Mouse (Mus musculus): ENCODE data around the gene Lipt2. TPM values are rescaled to one million over a fixed set of nuclear protein-coding genes. Genes with fewer than 3 reads are reported as not detected.
A peak's percentile ranks its signal among the peaks of the same experiment; 100 is the strongest.

Lipt2 gene
- polyA plus RNA-seq, 1 experiment, result 7.5 TPM

DNA sequence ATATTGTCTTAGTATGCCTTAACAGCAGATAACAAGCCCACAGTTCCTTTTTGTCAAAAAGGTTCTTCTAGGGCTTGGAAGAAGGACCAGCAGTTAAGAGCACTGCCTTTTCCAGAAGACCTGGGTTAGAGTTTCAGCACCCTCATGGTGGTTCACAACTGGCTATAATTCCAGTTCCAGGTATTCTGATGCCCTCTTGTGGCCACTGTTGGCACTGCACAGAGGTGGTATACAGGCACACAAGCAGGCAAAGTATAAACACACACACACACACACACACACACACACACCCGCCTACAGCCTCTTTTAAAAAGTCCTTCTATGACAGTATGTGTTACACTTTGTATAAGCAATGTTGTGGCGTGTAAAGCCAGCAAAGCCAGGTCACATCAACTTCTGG, 34.9 kb upstream of the Lipt2 start:
- Histone ChIP-seq H3K27me3 (ENCODE audit: control insufficient read depth, insufficient read depth, low read length) (no peaks in the 10 kb centered on the region), H3K4me3 (replicated peaks; ENCODE audit: insufficient read depth, low read depth, low read length) (no peak overlapping the region), H3K4me1 (ENCODE audit: control insufficient read depth, insufficient read depth, low read length) (no peaks in the 10 kb centered on the region), H3K27ac (ENCODE audit: insufficient read depth, low read length) (no peak overlapping the region)
- DNase-seq, result peak; percentile 14 to 30
- 74% methylated on average over 2 of the region's 2 CpGs for WGBS
- TF ChIP-seq POLR2A (IDR thresholded peaks at IDR 0.05; ENCODE audit: borderline replicate concordance, insufficient read depth, low read length), result no peak
- TF ChIP-seq CTCF (IDR thresholded peaks at IDR 0.05; ENCODE audit: borderline replicate concordance, insufficient read depth, low read depth, low read length), result peak; percentile 46

DNA sequence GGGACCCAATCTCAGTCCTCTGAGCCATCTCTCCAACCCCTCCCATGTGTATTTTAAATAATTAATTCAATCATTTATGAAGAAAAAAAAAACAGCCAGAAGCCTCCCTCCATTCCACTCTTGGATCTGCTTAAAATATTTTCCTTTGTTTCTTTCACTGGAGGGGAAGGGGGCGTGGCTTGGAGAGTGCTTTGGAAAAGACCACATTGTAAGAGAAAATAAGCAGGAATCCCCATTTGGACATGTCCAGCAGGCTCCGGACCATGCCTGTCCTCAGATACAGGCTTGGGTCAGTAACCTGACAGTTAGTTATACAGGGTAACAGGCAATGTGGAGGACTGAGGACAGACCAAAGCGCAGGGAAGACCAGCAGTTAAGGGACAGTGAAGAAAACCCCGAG, 33.9 kb upstream of the Lipt2 start:
- Histone ChIP-seq H3K4me1 (ENCODE audit: control insufficient read depth, insufficient read depth, low read length) (no peaks in the 10 kb centered on the region), H3K4me3 (replicated peaks; ENCODE audit: insufficient read depth, low read depth, low read length) (no peak overlapping the region), H3K27me3 (ENCODE audit: control insufficient read depth, insufficient read depth, low read length) (no peaks in the 10 kb centered on the region), H3K27ac (ENCODE audit: insufficient read depth, low read length) (no peak overlapping the region)
- DNase-seq, result no peak
- TF ChIP-seq CTCF (IDR thresholded peaks at IDR 0.05; ENCODE audit: borderline replicate concordance, insufficient read depth, low read depth, low read length), result no peak
- no peak for TF ChIP-seq POLR2A (IDR thresholded peaks at IDR 0.05; ENCODE audit: borderline replicate concordance, insufficient read depth, low read length)
- 68% methylated on average over 4 of the region's 4 CpGs for WGBS

DNA sequence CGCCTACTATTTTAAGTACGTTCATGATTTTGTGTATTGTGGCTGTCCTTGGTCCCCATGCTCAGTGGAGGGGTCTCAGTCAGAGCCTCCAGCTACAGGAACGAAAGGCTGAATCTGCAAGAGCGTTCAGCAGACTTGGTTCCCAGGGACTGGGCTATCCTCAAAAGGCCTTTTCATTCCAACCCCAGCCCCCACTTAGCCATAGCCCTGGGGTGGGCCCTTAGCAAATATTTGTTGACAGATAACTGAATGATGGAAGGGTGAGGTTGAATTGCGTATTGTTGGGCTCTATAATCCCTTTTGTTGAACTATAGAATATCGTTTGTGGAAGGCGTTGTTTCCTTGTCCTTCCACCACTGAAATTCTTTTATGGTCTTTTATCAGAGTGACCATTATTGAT, 32.6 kb upstream of the Lipt2 start:
- DNase-seq, result no peak
- 91% methylated on average over 7 of the region's 7 CpGs for WGBS

DNA sequence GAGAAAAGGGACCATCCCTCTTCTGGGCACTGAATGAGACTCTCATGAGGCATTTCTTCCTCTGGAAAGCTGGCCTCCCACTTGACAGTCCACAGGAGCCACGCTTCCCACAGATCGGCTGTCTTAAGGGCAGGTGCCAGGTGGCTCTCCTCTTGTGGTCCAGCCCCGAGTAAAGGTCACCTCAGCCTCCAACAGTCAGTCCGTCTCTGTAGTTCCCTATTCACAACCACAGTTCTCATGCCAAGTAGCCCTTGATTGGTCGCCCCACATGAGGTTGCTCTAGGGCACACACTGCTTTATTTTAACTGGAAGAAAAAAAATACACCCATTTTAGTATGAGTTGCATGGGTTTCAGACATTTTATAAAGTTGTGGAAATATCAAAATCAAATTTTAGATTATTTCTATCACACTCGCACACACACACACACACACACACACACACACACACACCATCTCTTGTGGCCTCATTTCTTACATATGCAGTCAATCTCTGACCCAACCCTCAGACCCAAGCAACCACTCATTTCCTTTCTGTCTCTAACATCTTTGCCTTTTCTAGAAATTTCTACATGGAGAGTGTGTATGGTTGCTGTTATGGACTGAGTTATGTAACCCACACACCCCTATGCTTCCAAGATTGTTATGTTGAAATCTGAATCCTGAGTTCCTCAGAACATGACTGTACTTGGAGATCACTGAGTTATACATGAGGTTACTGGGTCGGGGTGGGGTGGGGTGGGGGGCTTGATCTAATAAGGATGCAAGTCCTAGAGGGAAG, 30.6 kb upstream of the Lipt2 start:
- Histone ChIP-seq H3K27me3 (ENCODE audit: control insufficient read depth, insufficient read depth, low read length) (no peaks in the 10 kb centered on the region), H3K4me3 (replicated peaks; ENCODE audit: insufficient read depth, low read depth, low read length) (no peak overlapping the region), H3K27ac (ENCODE audit: insufficient read depth, low read length) (no peak overlapping the region), H3K4me1 (ENCODE audit: control insufficient read depth, insufficient read depth, low read length) (no peaks in the 10 kb centered on the region)
- no peak for TF ChIP-seq CTCF (IDR thresholded peaks at IDR 0.05; ENCODE audit: borderline replicate concordance, insufficient read depth, low read depth, low read length)
- TF ChIP-seq POLR2A (IDR thresholded peaks at IDR 0.05; ENCODE audit: borderline replicate concordance, insufficient read depth, low read length), result no peak
- DNase-seq, result no peak
- WGBS, result 74% methylated on average over 7 of the region's 7 CpGs

More for the DNA sequence above, 32.6 kb upstream of the Lipt2 start:
- TF ChIP-seq POLR2A (IDR thresholded peaks at IDR 0.05; ENCODE audit: borderline replicate concordance, insufficient read depth, low read length) (no peak), CTCF (IDR thresholded peaks at IDR 0.05; ENCODE audit: borderline replicate concordance, insufficient read depth, low read depth, low read length) (no peak)
- Histone ChIP-seq H3K4me1 (ENCODE audit: control insufficient read depth, insufficient read depth, low read length) (no peaks in the 10 kb centered on the region), H3K27me3 (ENCODE audit: control insufficient read depth, insufficient read depth, low read length) (no peaks in the 10 kb centered on the region), H3K4me3 (replicated peaks; ENCODE audit: insufficient read depth, low read depth, low read length) (no peak overlapping the region), H3K27ac (ENCODE audit: insufficient read depth, low read length) (no peak overlapping the region)

DNA sequence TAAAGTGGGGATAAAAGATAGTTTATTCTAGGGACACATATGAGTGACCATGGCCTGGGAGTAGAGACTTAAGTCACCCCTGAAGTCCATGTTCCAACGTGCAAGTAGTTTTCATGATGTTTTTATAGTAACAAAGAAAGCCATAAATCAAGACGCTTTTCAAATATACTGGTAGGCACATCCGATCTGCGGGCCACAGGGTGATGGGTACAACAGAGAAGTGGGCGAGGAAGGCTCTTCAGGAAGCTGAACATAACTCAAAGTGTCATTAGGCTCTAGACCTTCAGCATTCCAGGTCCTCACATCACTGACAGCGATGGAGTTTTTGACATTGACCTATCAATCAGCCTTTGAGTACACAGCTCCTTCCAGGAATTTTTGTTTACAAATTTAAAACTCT, 28.5 kb upstream of the Lipt2 start:
- no peaks in the 10 kb centered on the region for H3K4me1 ChIP-seq (ENCODE audit: control insufficient read depth, insufficient read depth, low read length)
- no peak for TF ChIP-seq CTCF (IDR thresholded peaks at IDR 0.05; ENCODE audit: borderline replicate concordance, insufficient read depth, low read depth, low read length)
- TF ChIP-seq POLR2A (IDR thresholded peaks at IDR 0.05; ENCODE audit: borderline replicate concordance, insufficient read depth, low read length), result no peak
- no peak overlapping the region for H3K27ac ChIP-seq (ENCODE audit: insufficient read depth, low read length)
- H3K4me3 ChIP-seq (replicated peaks; ENCODE audit: insufficient read depth, low read depth, low read length), result no peak overlapping the region
- WGBS, result 79% methylated on average over 6 of the region's 6 CpGs
- no peak for DNase-seq
- H3K27me3 ChIP-seq (ENCODE audit: control insufficient read depth, insufficient read depth, low read length), result no peaks in the 10 kb centered on the region

DNA sequence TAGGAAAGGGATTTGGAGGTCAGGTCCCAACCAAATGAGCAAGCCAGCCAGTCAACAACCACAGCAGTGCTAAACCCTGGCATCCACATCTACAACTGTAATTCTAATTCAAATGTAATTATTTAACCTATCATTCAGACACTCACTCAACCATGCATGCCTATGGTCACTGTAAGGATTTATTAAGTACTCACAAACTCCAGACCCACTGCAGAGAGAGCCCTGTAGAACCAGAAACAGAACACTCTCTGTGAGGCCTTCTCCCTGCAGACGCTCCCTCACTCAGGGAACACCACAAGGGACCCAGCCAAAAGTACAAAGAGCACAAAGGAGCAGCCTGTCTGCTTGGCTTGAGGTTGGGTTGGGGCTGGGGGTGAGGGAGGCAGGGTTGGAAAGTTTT, 26.7 kb upstream of the Lipt2 start:
- 77% methylated on average over 1 of the region's 1 CpGs for WGBS
- Histone ChIP-seq H3K27me3 (ENCODE audit: control insufficient read depth, insufficient read depth, low read length) (no peaks in the 10 kb centered on the region), H3K4me3 (replicated peaks; ENCODE audit: insufficient read depth, low read depth, low read length) (no peak overlapping the region), H3K4me1 (ENCODE audit: control insufficient read depth, insufficient read depth, low read length) (no peaks in the 10 kb centered on the region), H3K27ac (ENCODE audit: insufficient read depth, low read length) (no peak overlapping the region)
- DNase-seq, result no peak
- no peak for TF ChIP-seq POLR2A (IDR thresholded peaks at IDR 0.05; ENCODE audit: borderline replicate concordance, insufficient read depth, low read length)
- no peak for TF ChIP-seq CTCF (IDR thresholded peaks at IDR 0.05; ENCODE audit: borderline replicate concordance, insufficient read depth, low read depth, low read length)

DNA sequence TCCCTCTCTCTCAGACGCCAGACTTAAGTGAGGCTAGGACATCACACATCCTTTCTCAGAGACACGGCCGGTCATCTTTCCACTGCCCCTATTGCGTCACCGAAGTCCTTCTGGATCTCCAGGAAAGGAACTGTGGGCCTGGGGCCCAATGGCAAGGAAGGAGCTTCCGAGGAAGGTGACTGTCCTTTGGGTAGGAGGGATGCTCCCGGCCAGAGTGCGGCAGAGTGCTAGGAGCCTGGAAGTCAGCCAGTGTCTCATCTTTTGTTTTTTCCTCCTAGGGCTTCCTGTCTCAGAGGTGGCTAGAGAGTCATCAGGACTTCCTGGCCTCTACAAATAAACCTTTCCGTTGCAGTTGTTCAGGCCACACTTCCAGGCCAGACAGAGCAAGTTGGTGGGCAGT, 22.0 kb upstream of the Lipt2 start:
- no peak for TF ChIP-seq POLR2A (IDR thresholded peaks at IDR 0.05; ENCODE audit: borderline replicate concordance, insufficient read depth, low read length)
- no peak for TF ChIP-seq CTCF (IDR thresholded peaks at IDR 0.05; ENCODE audit: borderline replicate concordance, insufficient read depth, low read depth, low read length)
- no peak for DNase-seq
- WGBS, result 73% methylated on average over 9 of the region's 9 CpGs
- H3K27me3 ChIP-seq (ENCODE audit: control insufficient read depth, insufficient read depth, low read length), result no peaks in the 10 kb centered on the region
- H3K4me3 ChIP-seq (replicated peaks; ENCODE audit: insufficient read depth, low read depth, low read length), result no peak overlapping the region
- no peaks in the 10 kb centered on the region for H3K4me1 ChIP-seq (ENCODE audit: control insufficient read depth, insufficient read depth, low read length)
- H3K27ac ChIP-seq (ENCODE audit: insufficient read depth, low read length), result no peak overlapping the region

DNA sequence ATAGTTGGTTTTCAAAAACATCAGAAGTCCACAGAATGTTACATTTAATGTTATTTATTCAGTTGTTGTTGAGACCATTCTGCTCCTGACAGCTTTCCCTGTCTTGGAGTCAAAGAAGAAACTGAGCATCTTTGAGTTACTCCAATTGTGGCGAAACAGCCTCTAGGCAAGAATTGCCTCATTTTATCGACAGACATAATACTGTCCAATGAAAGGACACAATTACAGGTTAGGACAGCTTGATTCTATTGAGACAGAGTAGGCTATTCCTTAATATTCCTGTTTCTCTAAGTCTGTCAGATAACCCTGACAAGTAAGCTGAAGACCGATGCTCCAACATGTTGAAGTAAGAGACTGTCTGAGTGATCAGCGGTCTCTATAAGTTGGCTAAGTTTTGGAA, 21.0 kb upstream of the Lipt2 start:
- TF ChIP-seq CTCF (IDR thresholded peaks at IDR 0.05; ENCODE audit: borderline replicate concordance, insufficient read depth, low read depth, low read length) (no peak), POLR2A (IDR thresholded peaks at IDR 0.05; ENCODE audit: borderline replicate concordance, insufficient read depth, low read length) (no peak)
- 94% methylated on average over 4 of the region's 4 CpGs for WGBS

More for the DNA sequence above, 21.0 kb upstream of the Lipt2 start:
- no peaks in the 10 kb centered on the region for H3K4me1 ChIP-seq (ENCODE audit: control insufficient read depth, insufficient read depth, low read length)
- no peak for DNase-seq
- no peaks in the 10 kb centered on the region for H3K27me3 ChIP-seq (ENCODE audit: control insufficient read depth, insufficient read depth, low read length)
- no peak overlapping the region for H3K4me3 ChIP-seq (replicated peaks; ENCODE audit: insufficient read depth, low read depth, low read length)
- H3K27ac ChIP-seq (ENCODE audit: insufficient read depth, low read length), result no peak overlapping the region

Measured in cerebellum, adult 2 months (tissue).